Mouse (Mus musculus) natural killer cell, adult 2 months (primary cell): ENCODE data around the gene Wnt10b.

Experiments used
- DNase-seq, 2 experiments: peaks; one replicate each; pipeline ENCODE4 v3.0.0; 2022; ENCODE audit warnings: low spot score in 2 of 2

Wnt10b gene

DNA sequence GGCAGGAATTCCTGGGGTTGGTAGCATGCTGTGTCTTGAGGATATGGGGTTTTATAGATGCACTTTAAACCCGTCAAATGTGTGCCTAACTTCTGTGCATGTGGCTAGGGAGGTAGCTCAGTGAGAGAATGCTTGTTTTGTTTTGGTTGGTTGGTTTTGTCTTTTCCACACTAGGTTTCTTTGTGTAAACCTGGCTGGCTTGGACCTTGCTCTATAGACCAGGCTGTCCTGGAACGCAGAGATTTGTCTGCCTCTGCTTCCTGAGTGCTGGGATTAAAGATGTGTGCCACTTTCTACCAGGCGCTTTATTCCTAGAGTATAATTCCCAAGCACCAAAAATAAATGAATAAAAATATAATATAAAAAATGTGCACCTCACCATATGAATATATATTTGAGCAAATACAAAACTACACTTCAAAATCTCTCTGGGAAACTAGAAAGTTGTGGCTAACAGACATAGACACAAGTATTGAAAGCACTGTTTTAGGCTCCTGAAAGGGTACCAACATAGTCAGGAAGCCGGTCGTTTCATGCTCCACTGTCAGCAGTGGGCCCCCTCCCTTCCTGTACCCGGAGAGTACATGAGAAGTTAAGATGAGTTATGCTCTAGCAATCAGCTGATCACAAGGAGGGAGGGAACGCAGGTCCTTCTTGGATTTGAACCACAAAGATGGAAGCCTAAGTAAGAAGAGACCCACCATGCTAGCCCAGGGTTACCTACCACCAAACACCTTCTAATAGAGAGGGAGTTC is 48.0 kb downstream of the Wnt10b start:
- DNase-seq, result no peak

GRCm38 (mm10) chr15:98728366-98728765 is 49.6 kb downstream of the Wnt10b start:
- no peak for DNase-seq

DNA sequence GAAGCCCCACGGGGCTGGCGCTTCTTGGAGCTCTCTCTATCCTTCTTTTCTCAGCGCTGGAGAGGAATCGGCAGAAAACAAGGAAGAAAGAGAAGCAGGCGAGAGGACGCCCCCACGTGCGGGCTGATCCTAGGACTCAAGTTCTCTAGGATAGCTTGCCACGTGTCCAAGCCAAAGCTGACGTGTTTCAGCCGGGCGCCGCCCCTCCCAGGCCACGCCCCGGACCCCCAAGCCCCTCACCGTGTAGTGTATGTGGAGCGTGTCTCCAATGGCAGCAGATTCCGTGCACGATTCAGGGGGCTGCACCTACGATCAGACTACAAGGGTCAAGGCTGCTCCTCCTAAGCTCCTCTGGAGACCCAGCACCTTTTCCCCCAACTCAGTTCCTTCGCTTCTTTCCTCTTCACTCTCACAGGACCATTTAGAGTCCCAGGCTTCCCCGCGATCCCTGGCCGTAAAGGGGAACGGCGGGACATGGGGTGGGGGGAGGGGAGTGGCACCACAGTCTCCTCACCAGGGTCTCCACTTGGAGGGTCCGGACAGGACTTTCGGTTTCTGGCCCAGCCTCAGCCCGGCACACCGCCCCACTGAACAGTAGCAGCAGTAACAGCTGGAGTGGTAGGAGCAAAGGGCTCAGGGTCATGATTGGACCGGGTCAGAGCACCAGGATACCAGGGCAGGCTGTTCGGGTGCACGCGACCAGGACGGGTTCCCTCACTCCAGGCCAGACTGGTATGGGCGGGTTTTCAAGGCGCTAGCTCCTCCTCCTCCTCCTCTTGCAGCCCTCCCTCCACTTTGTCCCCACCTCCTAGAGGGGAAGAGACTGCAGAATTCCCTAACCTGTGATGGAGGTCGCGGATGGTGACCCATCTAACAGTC is 50.3 kb downstream of the Wnt10b start, which contains the start of gene Fkbp11:
Gene Fkbp11, minus strand, starts transcription at position 756 of the 879 bp plus-strand sequence.
- peak in 1 of 2 experiments; percentile 17 for DNase-seq

- no peak for DNase-seq
Measured at GRCm38 (mm10) chr15:98726746-98727145, 51.2 kb downstream of the Wnt10b start.

DNA sequence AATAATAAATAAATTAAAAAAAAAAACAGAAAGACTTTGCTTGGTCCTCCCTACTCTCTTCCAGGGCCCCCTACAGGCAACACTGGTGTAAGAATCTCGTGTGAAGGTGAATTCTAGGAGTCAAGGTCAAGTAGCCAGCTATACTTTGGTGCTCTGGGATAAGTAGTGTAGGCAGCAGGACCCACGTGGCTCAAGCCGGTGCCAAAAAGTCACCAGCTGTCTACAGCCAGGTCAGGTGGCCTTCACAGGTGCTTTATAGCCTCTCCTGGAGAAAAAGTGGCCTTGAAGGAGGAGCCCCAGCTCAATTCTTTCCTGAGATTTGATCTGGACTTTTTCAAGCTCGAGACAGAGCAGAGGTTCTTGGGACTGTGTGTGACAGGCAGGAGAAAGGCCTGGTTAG is 51.9 kb downstream of the Wnt10b start:
- no peak for DNase-seq

- no peak for DNase-seq
Measured at GRCm38 (mm10) chr15:98724441-98724840, 53.5 kb downstream of the Wnt10b start.

- DNase-seq, result no peak
Measured at GRCm38 (mm10) chr15:98722854-98723253, 55.1 kb downstream of the Wnt10b start.

GRCm38 (mm10) chr15:98722191-98722590 is 55.8 kb downstream of the Wnt10b start:
- no peak for DNase-seq
